Mouse (Mus musculus) neural tube, embryonic 14.5 days (tissue): ENCODE data around the gene Fgfr2. TPM values are rescaled to one million over a fixed set of nuclear protein-coding genes. Genes with fewer than 3 reads are reported as not detected.
A peak's percentile ranks its signal among the peaks of the same experiment; 100 is the strongest.

Experiments used
- ATAC-seq: fragments of 200-750 bp; cut with Nextera tagmentation; 2 replicates; pipeline ENCODE4 v1.8.0; 2017; ENCODE audit warnings: low read depth, mild to moderate bottlenecking, moderate TSS enrichment, moderate library complexity
- H3K27ac ChIP-seq: fragments of 300-500 bp; sonication (generic); 2 replicates; pipeline ENCODE4 v1.5.1; 2014; ENCODE audit warnings: low read depth, mild to moderate bottlenecking, control low read depth, low read length, moderate library complexity, mixed read lengths
- H3K27me3 ChIP-seq: fragments of 300-500 bp; sonication (generic); 2 replicates; pipeline ENCODE4 v1.6.1; 2014; ENCODE audit warnings: low read length; ENCODE audit not compliant: control insufficient read depth, insufficient read depth
- H3K36me3 ChIP-seq: fragments of 300-500 bp; sonication (generic); 2 replicates; pipeline ENCODE4 v1.6.1; 2014; ENCODE audit warnings: low read length, mixed read lengths; ENCODE audit not compliant: control insufficient read depth, insufficient read depth
- H3K4me1 ChIP-seq: fragments of 300-500 bp; sonication (generic); 2 replicates; pipeline ENCODE4 v1.6.1; 2014; ENCODE audit warnings: low read length; ENCODE audit not compliant: control insufficient read depth, insufficient read depth
- H3K4me2 ChIP-seq: fragments of 300-500 bp; sonication (generic); 2 replicates; pipeline ENCODE4 v1.6.1; 2014; ENCODE audit warnings: mild to moderate bottlenecking, low read depth, low read length, control low read depth
- H3K4me3 ChIP-seq: fragments of 300-500 bp; sonication (generic); 2 replicates; pipeline ENCODE4 v1.5.1; 2014; ENCODE audit warnings: low read depth, low read length, control low read depth, mixed read lengths
- H3K9ac ChIP-seq: fragments of 300-500 bp; sonication (generic); replicated peaks from 2 replicates; pipeline ENCODE4 v1.6.1; 2014; ENCODE audit warnings: low read depth, mild to moderate bottlenecking, control low read depth, low read length, mixed read lengths
- H3K9me3 ChIP-seq: fragments of 300-500 bp; sonication (generic); 2 replicates; pipeline ENCODE4 v1.6.1; 2016; ENCODE audit warnings: low read length; ENCODE audit not compliant: control insufficient read depth
- WGBS: fragments of 180-500 bp; shearing (Covaris S2); extraction: QIAGEN DNeasy Blood & Tissue Kit; methylation state at CpG from one replicate; pipeline ENCODE4 v1.1.7; 2014; 5-methylcytosine and 5-hydroxymethylcytosine counted together
- polyA plus RNA-seq: library from polyadenylated mRNA; unstranded; fragments of >200 nt; fragmentation: Nextera tagmentation; extraction: Ambion mirVana; gene quantifications from 2 replicates; pipeline ENCODE4 v1.2.1, GENCODE M21; 2014

Fgfr2 gene
- polyA plus RNA-seq, 1 experiment from 2014 or later = 28.1 TPM

DNA sequence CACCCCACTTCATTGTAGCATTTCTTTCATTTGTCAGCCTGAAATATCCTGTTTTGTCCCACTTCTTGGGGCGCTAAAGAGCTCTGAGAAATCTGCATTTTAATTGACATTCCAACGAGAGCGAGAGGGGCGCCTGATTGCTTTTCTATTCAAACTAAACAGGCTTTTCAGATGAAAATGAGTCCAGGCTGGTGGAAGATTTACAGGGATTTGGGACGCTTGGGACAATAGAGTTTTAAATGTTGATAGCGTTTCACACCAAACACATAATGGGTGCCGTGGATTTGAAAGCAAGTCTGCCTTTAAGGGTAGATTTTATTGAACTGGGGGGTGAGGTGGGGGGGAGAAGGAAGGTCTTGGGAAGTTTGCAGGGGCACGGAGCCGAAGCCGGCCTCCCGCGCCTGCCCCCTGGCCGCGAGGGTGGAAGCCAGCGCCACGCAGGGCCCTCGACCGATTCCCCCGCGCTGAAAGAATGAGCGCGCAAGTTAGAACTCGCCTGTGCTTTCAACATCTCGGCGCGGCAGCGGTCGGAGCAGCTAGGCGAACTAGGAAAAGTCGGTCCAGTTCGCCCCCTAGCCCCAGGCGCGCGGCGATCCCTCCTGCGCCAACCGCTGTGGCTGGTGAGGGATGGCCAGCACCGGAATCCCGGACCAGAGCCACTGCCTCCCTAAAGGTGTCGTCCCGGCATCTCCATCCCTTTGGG, 2858.4 kb downstream of the Fgfr2 start:
- peaks cover 30% of the 10 kb centered on the region for H3K4me1 ChIP-seq
- ATAC-seq = peak; percentile 41; the same call in 1 of the 2 replicates
- WGBS = under 1% methylated on average over 41 of the region's 41 CpGs
- H3K4me2 ChIP-seq = peak overlapping the region; percentile 93
- no peaks in the 10 kb centered on the region for H3K9me3 ChIP-seq
- H3K27me3 ChIP-seq = no peaks in the 10 kb centered on the region
- peak overlapping the region; percentile 60 for H3K27ac ChIP-seq
- peak overlapping the region; percentile 62 for H3K9ac ChIP-seq
- peak overlapping the region; percentile 58 for H3K4me3 ChIP-seq
- no peaks in the 10 kb centered on the region for H3K36me3 ChIP-seq

DNA sequence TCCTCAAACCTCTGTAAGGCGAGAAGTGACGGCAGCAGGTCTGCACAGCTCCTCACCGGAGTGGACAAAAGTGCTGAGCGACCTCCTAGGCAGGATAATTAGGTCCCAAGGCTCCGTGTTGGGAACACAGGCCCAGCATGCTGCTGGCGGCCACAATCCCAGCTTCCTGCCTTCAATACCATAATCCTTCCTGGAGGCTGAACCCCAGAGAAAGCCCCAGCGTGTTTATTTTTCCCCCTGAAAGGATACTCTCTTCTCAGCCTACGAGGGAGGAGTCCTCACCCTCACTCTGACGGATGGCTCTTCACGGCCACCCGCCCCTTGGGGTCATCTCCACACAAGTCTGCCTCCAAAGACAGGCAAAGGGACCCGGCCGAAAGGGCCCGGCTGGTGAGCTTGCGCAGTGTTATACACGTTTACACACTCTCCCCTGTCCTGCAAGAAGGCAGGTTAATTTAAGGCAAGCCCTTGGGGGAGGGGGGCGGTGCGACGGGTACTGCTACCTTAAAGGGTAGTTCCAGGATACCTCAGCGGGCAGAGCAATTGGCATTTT, 2859.3 kb downstream of the Fgfr2 start:
- peak overlapping the region; percentile 93 for H3K4me2 ChIP-seq
- peak overlapping the region; percentile 58 for H3K4me3 ChIP-seq
- peaks cover 35% of the 10 kb centered on the region for H3K4me1 ChIP-seq
- peak overlapping the region; percentile 62 for H3K9ac ChIP-seq
- H3K27me3 ChIP-seq = no peaks in the 10 kb centered on the region
- H3K36me3 ChIP-seq = no peaks in the 10 kb centered on the region
- H3K9me3 ChIP-seq = no peaks in the 10 kb centered on the region
- WGBS = 2% methylated on average over 20 of the region's 20 CpGs
- 0 out of 2 replicates have a peak, but pooled peaks have one; percentile 12 for ATAC-seq
- peak overlapping the region; percentile 1; the same call in 1 of the 2 replicates for H3K27ac ChIP-seq

GRCm38 (mm10) chr7:130263233-130263594, 2859.9 kb downstream of the Fgfr2 start:
- H3K27ac ChIP-seq = no peak overlapping the region
- no peak overlapping the region for H3K9ac ChIP-seq
- WGBS = 14% methylated on average over 4 of the region's 4 CpGs
- H3K27me3 ChIP-seq = no peaks in the 10 kb centered on the region
- no peak for ATAC-seq
- no peaks in the 10 kb centered on the region for H3K36me3 ChIP-seq
- H3K4me2 ChIP-seq = peak overlapping the region; percentile 93
- H3K4me3 ChIP-seq = peak overlapping the region; percentile 58
- H3K4me1 ChIP-seq = peaks cover 39% of the 10 kb centered on the region
- no peaks in the 10 kb centered on the region for H3K9me3 ChIP-seq

GRCm38 (mm10) chr7:130262528-130263232, 2860.5 kb downstream of the Fgfr2 start:
- no peaks in the 10 kb centered on the region for H3K9me3 ChIP-seq
- no peak overlapping the region; the same call in 1 of the 2 replicates for H3K27ac ChIP-seq
- peaks cover 41% of the 10 kb centered on the region for H3K4me1 ChIP-seq
- ATAC-seq = no peak
- peak overlapping the region; percentile 93 for H3K4me2 ChIP-seq
- peak overlapping the region; percentile 41; the same call in 1 of the 2 replicates for H3K9ac ChIP-seq
- peak overlapping the region; percentile 58 for H3K4me3 ChIP-seq
- WGBS = 15% methylated on average over 17 of the region's 17 CpGs
- no peaks in the 10 kb centered on the region for H3K27me3 ChIP-seq
- H3K36me3 ChIP-seq = no peaks in the 10 kb centered on the region

DNA sequence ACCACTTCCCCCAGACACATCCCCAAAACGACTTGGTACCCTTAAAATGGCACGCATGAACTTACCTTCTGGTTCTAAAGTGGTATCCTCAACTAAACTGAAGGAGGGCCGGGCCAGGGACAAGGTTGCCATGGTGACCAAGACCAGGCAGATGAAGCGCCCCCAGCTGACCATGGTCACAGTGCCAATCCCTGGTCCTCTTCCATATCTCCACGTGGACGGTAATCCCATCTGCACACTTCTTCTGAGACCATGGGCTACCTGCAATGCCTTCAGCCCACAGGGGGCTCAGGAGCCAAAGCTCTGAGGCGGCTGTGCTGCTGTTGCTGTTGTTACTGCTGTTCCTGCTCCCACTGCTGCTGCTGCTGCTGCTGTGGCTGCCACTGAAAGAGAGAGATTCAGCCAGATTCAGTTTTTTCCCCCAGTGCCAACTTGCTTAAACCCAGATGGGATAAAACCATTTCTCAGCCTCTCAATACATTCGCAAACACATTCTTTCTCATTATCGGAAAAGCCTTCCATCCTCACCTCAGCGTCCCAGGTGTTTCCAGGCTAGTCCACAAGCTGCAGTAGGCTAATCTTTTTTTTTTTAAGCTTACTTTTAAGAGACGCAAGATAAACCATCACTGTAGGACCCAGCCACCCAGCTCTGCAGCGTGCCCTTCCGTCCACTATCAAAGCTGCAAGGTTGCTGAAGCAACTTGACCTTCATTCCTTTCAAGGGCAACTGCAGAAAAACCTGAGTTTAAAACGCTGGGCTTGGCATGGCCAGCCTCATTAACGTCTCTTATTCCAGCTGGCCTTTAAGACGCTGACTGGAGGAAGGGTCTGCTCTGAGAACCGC, 2861.2 kb downstream of the Fgfr2 start:
- no peaks in the 10 kb centered on the region for H3K27me3 ChIP-seq
- peak overlapping the region; percentile 93 for H3K4me2 ChIP-seq
- no peaks in the 10 kb centered on the region for H3K36me3 ChIP-seq
- no peak overlapping the region for H3K27ac ChIP-seq
- peak overlapping the region; percentile 58 for H3K4me3 ChIP-seq
- H3K9me3 ChIP-seq = no peaks in the 10 kb centered on the region
- no peak for ATAC-seq
- 22% methylated on average over 17 of the region's 17 CpGs for WGBS
- peak overlapping the region; percentile 41; the same call in 1 of the 2 replicates for H3K9ac ChIP-seq
- H3K4me1 ChIP-seq = peaks cover 41% of the 10 kb centered on the region

GRCm38 (mm10) chr7:130260905-130261683, 2862.1 kb downstream of the Fgfr2 start:
- Histone ChIP-seq H3K9me3 (no peaks in the 10 kb centered on the region), H3K36me3 (no peaks in the 10 kb centered on the region), H3K4me1 (peaks cover 41% of the 10 kb centered on the region), H3K4me2 (peak overlapping the region; percentile 93), H3K27ac (no peak overlapping the region), H3K9ac (no peak overlapping the region), H3K4me3 (peak overlapping the region; percentile 58; the same call in 1 of the 2 replicates), H3K27me3 (no peaks in the 10 kb centered on the region)
- ATAC-seq = no peak
- WGBS = 60% methylated on average over 20 of the region's 20 CpGs

GRCm38 (mm10) chr7:130260060-130260459, 2863.1 kb downstream of the Fgfr2 start:
- ATAC-seq = no peak
- peaks cover 41% of the 10 kb centered on the region for H3K4me1 ChIP-seq
- no peaks in the 10 kb centered on the region for H3K36me3 ChIP-seq
- H3K4me3 ChIP-seq = no peak overlapping the region
- no peak overlapping the region for H3K27ac ChIP-seq
- no peak overlapping the region for H3K9ac ChIP-seq
- WGBS = 13% methylated on average over 5 of the region's 5 CpGs
- peak overlapping the region; percentile 93; the same call in 1 of the 2 replicates for H3K4me2 ChIP-seq
- no peaks in the 10 kb centered on the region for H3K27me3 ChIP-seq
- H3K9me3 ChIP-seq = no peaks in the 10 kb centered on the region

DNA sequence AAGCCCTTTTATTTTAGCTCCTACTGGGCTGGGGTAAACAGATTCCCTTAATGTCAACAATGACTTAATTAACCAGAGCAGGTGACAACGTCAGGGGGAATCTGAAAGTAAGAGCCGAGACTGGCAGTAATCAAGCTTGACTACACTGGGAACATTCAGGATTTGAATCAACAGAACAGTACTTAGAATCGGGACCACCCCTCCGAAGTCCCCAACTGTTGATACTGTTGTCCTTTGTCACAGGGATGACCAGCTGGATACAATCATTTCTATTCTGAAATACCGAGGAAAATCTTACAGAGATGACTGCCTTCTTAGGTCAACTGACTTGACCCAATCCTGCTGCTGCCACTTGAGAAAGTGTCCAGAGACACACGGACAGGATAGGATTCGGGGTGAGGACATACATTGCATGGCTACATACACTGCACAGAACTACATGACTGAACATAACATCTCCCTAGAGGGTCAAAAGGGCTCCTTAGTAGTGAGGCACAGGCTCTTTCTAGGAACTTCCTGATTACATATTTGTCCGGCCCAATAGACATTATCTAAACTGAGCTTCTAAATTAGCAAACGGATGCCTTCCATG, 2864.3 kb downstream of the Fgfr2 start:
- H3K4me3 ChIP-seq = no peak overlapping the region
- peak overlapping the region; percentile 23; the same call in 1 of the 2 replicates for H3K4me2 ChIP-seq
- no peak for ATAC-seq
- no peak overlapping the region for H3K9ac ChIP-seq
- no peak overlapping the region for H3K27ac ChIP-seq
- H3K27me3 ChIP-seq = no peaks in the 10 kb centered on the region
- no peaks in the 10 kb centered on the region for H3K36me3 ChIP-seq
- no peaks in the 10 kb centered on the region for H3K9me3 ChIP-seq
- 28% methylated on average over 9 of the region's 9 CpGs for WGBS
- H3K4me1 ChIP-seq = peaks cover 35% of the 10 kb centered on the region
